Mouse (Mus musculus): ENCODE results near the gene Olig1. TPM values are rescaled to one million over a fixed set of nuclear protein-coding genes. Genes with fewer than 3 reads are reported as not detected.
A peak's percentile ranks its signal among the peaks of the same experiment; 100 is the strongest.

The Olig1 gene
- total RNA-seq, 2 experiments from 2014 or later, result not detected

DNA sequence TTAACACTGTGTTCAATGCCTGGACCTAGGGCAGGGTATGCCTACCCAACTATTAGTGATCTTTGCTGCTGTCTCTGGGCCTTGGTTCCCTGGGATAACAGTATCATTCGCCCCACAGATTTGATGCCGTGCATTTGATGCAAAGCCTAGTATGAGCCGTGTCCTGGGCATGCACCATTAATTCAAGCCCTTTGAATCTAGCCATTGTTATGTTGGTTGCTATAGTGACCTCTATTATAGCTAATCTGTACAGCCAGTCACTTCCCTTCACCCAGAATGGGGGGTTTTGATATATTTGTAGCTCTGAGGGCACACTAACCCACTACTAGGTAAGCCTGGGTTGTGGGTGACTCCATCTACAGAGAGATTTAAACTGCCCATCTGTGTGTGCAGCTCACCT lies 40.3 kb downstream of the Olig1 start:
- DNase-seq, result no peak

DNA sequence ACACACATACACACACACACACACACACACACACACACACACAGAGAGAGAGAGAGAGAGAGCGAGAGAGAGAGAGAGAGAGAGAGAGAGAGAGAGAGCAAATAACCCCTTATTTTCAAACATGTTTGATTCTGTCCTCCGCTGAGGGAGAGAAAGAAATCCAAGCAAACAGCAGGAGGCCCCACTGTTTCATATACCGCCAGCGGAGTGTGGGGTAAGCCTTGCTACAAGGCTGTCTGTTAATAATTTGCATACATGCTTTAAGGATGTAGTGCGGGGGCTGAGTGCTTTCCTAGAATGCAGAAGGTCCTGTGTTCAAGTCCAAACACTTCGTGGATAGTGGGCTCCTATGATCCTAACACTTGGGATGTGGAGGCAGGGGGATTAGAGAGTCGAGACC lies 43.3 kb downstream of the Olig1 start:
- no peak for DNase-seq

DNA sequence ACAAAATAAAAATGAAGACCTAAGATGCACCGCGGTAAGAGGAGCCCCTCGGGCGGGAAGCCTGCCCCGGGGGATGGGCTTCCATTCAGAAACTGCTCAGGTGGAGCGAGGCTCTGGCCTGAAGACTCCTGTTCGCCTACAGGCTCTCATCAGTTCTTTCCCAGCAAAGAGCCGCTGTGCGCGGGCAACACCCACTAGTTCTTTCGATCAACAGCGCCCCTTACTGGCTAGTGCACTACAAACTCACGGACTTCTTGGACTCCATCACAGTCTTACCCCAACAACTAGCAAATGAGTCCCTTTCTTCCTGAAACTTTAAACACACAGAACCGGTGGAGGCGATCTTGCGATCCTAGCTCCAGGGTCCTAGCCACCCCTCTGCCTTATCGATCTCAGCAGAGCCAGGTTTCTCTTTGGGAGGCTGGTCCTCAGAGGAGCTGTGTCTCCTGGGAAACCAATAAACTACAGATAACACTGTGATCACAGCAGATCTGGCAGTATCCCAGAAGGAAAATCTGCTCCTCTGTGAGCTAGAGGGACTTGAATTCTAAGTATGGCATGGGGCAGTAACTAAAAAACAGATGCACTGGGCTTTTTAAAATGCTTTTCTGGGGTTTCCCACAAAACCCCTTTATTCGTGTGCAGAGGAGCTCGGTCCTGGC lies 44.7 kb downstream of the Olig1 start:
- peak; percentile 84 for DNase-seq

DNA sequence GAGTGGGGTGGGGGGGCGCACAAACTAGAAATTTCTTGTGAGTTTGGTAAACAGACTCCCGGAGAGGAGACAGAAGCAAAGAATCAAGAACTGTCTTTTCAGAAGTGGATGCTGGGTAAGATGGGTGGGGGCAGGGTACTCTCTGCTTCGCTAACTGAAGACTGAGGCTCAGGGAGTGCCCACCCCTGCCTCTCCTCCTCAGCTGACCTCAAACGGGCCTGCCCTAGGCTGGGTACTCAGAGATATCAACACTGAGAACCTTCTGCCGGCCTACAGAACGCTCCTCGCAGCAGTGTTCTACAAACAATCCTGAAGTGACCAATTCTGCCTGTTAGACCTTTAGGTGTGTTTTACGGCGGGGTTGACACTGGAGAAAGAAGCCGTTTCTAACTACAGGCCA lies 50.6 kb downstream of the Olig1 start:
- DNase-seq, result no peak

DNA sequence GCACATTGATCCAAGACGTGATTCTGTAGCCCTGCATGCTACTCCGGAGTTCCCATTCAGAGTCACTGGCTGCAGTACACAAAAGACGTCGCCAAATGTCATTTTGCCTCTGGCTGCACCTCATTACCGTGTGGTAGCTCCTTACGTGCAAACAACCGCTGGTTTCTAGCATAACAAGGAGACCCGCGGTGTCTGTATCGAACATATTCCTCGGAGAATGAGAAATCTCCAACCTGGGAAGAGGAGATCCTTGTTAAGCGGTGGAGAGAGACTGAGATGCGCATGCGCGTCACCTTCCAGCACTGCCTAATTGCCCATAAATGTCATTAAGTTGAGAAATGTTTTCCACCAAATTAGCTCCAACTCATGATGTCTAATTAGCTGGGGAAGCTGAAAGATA lies 51.0 kb downstream of the Olig1 start:
- DNase-seq, result no peak

Other genes starting within 250 kb of the Olig1 start
- gene Paxbp1, start 225.2 kb upstream of the Olig1 start, total RNA-seq (2021), result 10 to 100 TPM; 31.9 to 36.7 TPM
- under 1 TPM in 1 of 2 experiments, not detected in 1; 0.23 TPM for gene 4932438H23Rik, start 174.7 kb upstream of the Olig1 start, total RNA-seq (2021)
- gene Olig2, start 44.3 kb upstream of the Olig1 start, total RNA-seq (2021), result not detected
- 10 to 100 TPM; 29.9 to 33.8 TPM for gene Ifnar2, start 103.0 kb downstream of the Olig1 start, total RNA-seq (2021)
- not detected for gene Gm21970, start 121.9 kb downstream of the Olig1 start, total RNA-seq (2021)
- gene Il10rb, start 136.4 kb downstream of the Olig1 start, total RNA-seq (2021), result 10 to 100 TPM; 66.2 to 67.4 TPM
- 10 to 100 TPM; 50.3 to 56.0 TPM for gene Ifnar1, start 215.5 kb downstream of the Olig1 start, total RNA-seq (2021)

All from heart, postnatal 4 days (tissue).